Mouse (Mus musculus): Measurements from ENCODE around the gene 4930415O20Rik. TPM values are rescaled to one million over a fixed set of nuclear protein-coding genes. Genes with fewer than 3 reads are reported as not detected.

4930415O20Rik gene
- polyA plus RNA-seq, 1 experiment from 2014 or later = 0.73 TPM

DNA sequence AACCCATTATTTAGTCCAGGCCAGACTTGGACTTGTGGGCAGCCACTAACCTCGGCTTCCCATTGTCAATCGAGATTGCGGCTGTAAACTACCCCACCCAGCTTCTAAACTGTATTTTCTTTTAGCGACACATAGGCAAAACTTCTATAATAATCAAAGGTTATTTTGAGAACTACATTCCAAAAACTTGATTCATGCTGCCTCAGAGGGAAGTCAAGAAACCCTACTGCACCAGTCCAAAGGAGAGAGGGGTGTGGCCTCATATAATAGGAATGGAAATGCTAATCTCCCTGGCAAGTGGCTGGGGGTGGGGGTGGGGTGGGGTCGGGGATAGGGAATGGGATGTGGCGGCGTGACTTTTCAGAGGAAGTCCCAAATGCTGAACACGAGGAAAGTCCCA is 55.3 kb downstream of the 4930415O20Rik start:
- H3K27me3 ChIP-seq (ENCODE audit: control insufficient read depth, insufficient read depth, low read length) = peaks cover 24% of the 10 kb centered on the region
- H3K9me3 ChIP-seq (replicated peaks; ENCODE audit: control insufficient read depth, low read length) = no peaks in the 10 kb centered on the region
- H3K4me2 ChIP-seq = no peak overlapping the region
- H3K4me1 ChIP-seq (ENCODE audit: control insufficient read depth, insufficient read depth, low read length) = peaks cover 19% of the 10 kb centered on the region
- no peak overlapping the region for H3K9ac ChIP-seq (ENCODE audit: low read depth, low read length)
- WGBS (ENCODE audit: insufficient replicate concordance) = 38% methylated on average over 8 of the region's 8 CpGs
- H3K27ac ChIP-seq (ENCODE audit: low read depth, low read length) = no peak overlapping the region
- no peak for ATAC-seq (replicated peaks; ENCODE audit: insufficient number of reproducible peaks, low FRiP score, low TSS enrichment)
- H3K36me3 ChIP-seq (ENCODE audit: control insufficient read depth, insufficient read depth, low read length) = no peaks in the 10 kb centered on the region
- no peak overlapping the region for H3K4me3 ChIP-seq (ENCODE audit: low read depth, low read length)

- Histone ChIP-seq H3K36me3 (ENCODE audit: control insufficient read depth, insufficient read depth, low read length) (no peaks in the 10 kb centered on the region), H3K4me1 (ENCODE audit: control insufficient read depth, insufficient read depth, low read length) (peaks cover 24% of the 10 kb centered on the region), H3K27ac (ENCODE audit: low read depth, low read length) (no peak overlapping the region), H3K4me2 (no peak overlapping the region), H3K9me3 (replicated peaks; ENCODE audit: control insufficient read depth, low read length) (no peaks in the 10 kb centered on the region), H3K9ac (ENCODE audit: low read depth, low read length) (no peak overlapping the region), H3K27me3 (ENCODE audit: control insufficient read depth, insufficient read depth, low read length) (peaks cover 29% of the 10 kb centered on the region), H3K4me3 (ENCODE audit: low read depth, low read length) (no peak overlapping the region)
- WGBS (ENCODE audit: insufficient replicate concordance) = 77% methylated on average over 7 of the region's 7 CpGs
- ATAC-seq (replicated peaks; ENCODE audit: insufficient number of reproducible peaks, low FRiP score, low TSS enrichment) = no peak
Measured at GRCm38 (mm10) chr15:98626487-98627212, 55.8 kb downstream of the 4930415O20Rik start.

- Histone ChIP-seq H3K27ac (ENCODE audit: low read depth, low read length) (no peak overlapping the region), H3K27me3 (ENCODE audit: control insufficient read depth, insufficient read depth, low read length) (peaks cover 49% of the 10 kb centered on the region), H3K36me3 (ENCODE audit: control insufficient read depth, insufficient read depth, low read length) (no peaks in the 10 kb centered on the region), H3K4me3 (ENCODE audit: low read depth, low read length) (peak overlapping the region; percentile 25), H3K9me3 (replicated peaks; ENCODE audit: control insufficient read depth, low read length) (no peaks in the 10 kb centered on the region), H3K4me1 (ENCODE audit: control insufficient read depth, insufficient read depth, low read length) (peaks cover 37% of the 10 kb centered on the region), H3K9ac (ENCODE audit: low read depth, low read length) (peak overlapping the region; percentile 34; the same call in 1 of the 2 replicates), H3K4me2 (peak overlapping the region; percentile 60)
- 11% methylated on average over 20 of the region's 20 CpGs for WGBS (ENCODE audit: insufficient replicate concordance)
- ATAC-seq (replicated peaks; ENCODE audit: insufficient number of reproducible peaks, low FRiP score, low TSS enrichment) = no peak
Measured at GRCm38 (mm10) chr15:98628589-98629254, 57.9 kb downstream of the 4930415O20Rik start.

DNA sequence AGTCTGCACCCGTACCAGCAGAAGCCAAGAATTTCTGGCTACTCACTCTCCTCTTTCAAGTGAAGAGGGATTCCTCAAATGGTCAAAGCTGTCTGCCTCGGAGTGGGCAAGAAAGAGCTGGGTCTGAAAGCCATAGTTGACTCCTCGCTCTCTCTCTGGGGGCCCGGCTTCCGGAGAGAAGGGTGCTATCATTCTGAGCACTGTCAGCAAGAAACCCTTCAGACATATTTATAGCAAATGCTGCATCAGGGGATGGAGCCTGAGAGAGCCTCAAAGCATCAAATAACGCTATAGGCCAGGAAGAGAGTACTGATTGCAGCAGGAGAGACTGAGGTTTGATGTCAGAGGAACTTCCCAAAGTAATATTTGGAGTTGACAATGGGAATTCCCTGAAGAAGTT is 58.7 kb downstream of the 4930415O20Rik start:
- Histone ChIP-seq H3K27me3 (ENCODE audit: control insufficient read depth, insufficient read depth, low read length) (peaks cover 55% of the 10 kb centered on the region), H3K9me3 (replicated peaks; ENCODE audit: control insufficient read depth, low read length) (no peaks in the 10 kb centered on the region), H3K27ac (ENCODE audit: low read depth, low read length) (no peak overlapping the region), H3K4me1 (ENCODE audit: control insufficient read depth, insufficient read depth, low read length) (peaks cover 40% of the 10 kb centered on the region), H3K4me3 (ENCODE audit: low read depth, low read length) (no peak overlapping the region), H3K4me2 (peak overlapping the region; percentile 60), H3K36me3 (ENCODE audit: control insufficient read depth, insufficient read depth, low read length) (no peaks in the 10 kb centered on the region), H3K9ac (ENCODE audit: low read depth, low read length) (no peak overlapping the region)
- no peak for ATAC-seq (replicated peaks; ENCODE audit: insufficient number of reproducible peaks, low FRiP score, low TSS enrichment)
- 30% methylated on average over 6 of the region's 6 CpGs for WGBS (ENCODE audit: insufficient replicate concordance)

DNA sequence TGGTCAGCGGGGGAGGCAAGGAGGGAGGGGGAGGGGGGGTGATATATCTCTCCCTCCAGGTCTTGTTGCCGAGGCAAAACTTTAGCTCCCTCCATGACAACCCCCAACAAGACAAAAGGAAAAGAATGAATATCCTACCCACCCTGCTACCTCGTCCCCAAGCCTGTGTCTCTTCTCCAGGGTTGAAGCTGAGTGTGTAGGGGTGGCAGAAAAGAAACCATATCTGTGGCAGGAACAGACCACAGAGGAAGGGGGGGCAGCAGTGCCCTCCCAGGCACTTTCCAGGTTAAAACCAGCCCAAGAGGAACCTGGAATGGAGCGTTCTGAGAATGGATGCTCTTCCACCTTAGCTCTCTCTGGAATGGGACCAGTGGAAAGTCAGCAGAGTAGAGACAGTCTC is 59.7 kb downstream of the 4930415O20Rik start, which contains the start of gene Cacnb3:
TSS of gene Cacnb3 (plus strand) at position 301 of the 400 bp plus-strand sequence.
- 34% methylated on average over 4 of the region's 4 CpGs for WGBS (ENCODE audit: insufficient replicate concordance)

GRCm38 (mm10) chr15:98631493-98631892 is 60.7 kb downstream of the 4930415O20Rik start:
- H3K4me2 ChIP-seq = peak overlapping the region; percentile 88
- no peaks in the 10 kb centered on the region for H3K9me3 ChIP-seq (replicated peaks; ENCODE audit: control insufficient read depth, low read length)
- WGBS (ENCODE audit: insufficient replicate concordance) = 1% methylated on average over 18 of the region's 18 CpGs
- H3K9ac ChIP-seq (ENCODE audit: low read depth, low read length) = no peak overlapping the region
- ATAC-seq (replicated peaks; ENCODE audit: insufficient number of reproducible peaks, low FRiP score, low TSS enrichment) = peak; percentile 16; the same call in 1 of the 2 replicates
- no peak overlapping the region for H3K27ac ChIP-seq (ENCODE audit: low read depth, low read length)
- H3K27me3 ChIP-seq (ENCODE audit: control insufficient read depth, insufficient read depth, low read length) = peaks cover 64% of the 10 kb centered on the region
- peak overlapping the region; percentile 41 for H3K4me3 ChIP-seq (ENCODE audit: low read depth, low read length)
- H3K4me1 ChIP-seq (ENCODE audit: control insufficient read depth, insufficient read depth, low read length) = peaks cover 40% of the 10 kb centered on the region
- no peaks in the 10 kb centered on the region for H3K36me3 ChIP-seq (ENCODE audit: control insufficient read depth, insufficient read depth, low read length)

More for the DNA sequence above, 59.7 kb downstream of the 4930415O20Rik start, which contains the start of gene Cacnb3:
- Histone ChIP-seq H3K9ac (ENCODE audit: low read depth, low read length) (no peak within 1 kb of the TSS), H3K4me2 (peak within 1 kb of the TSS; percentile 88), H3K4me1 (ENCODE audit: control insufficient read depth, insufficient read depth, low read length) (peaks cover 40% of the 10 kb centered on the region), H3K27me3 (ENCODE audit: control insufficient read depth, insufficient read depth, low read length) (peaks cover 56% of the 10 kb centered on the region), H3K4me3 (ENCODE audit: low read depth, low read length) (peak within 1 kb of the TSS; percentile 41), H3K36me3 (ENCODE audit: control insufficient read depth, insufficient read depth, low read length) (no peaks in the 10 kb centered on the region), H3K9me3 (replicated peaks; ENCODE audit: control insufficient read depth, low read length) (no peaks in the 10 kb centered on the region), H3K27ac (ENCODE audit: low read depth, low read length) (no peak within 1 kb of the TSS)
- no peak for ATAC-seq (replicated peaks; ENCODE audit: insufficient number of reproducible peaks, low FRiP score, low TSS enrichment)

GRCm38 (mm10) chr15:98632107-98632744 is 61.4 kb downstream of the 4930415O20Rik start:
- peaks cover 68% of the 10 kb centered on the region for H3K27me3 ChIP-seq (ENCODE audit: control insufficient read depth, insufficient read depth, low read length)
- no peak overlapping the region; the same call in 1 of the 2 replicates for H3K27ac ChIP-seq (ENCODE audit: low read depth, low read length)
- H3K36me3 ChIP-seq (ENCODE audit: control insufficient read depth, insufficient read depth, low read length) = no peaks in the 10 kb centered on the region
- under 1% methylated on average over 25 of the region's 25 CpGs for WGBS (ENCODE audit: insufficient replicate concordance)
- H3K4me1 ChIP-seq (ENCODE audit: control insufficient read depth, insufficient read depth, low read length) = peaks cover 40% of the 10 kb centered on the region
- peak overlapping the region; percentile 88 for H3K4me2 ChIP-seq
- H3K9me3 ChIP-seq (replicated peaks; ENCODE audit: control insufficient read depth, low read length) = no peaks in the 10 kb centered on the region
- no peak for ATAC-seq (replicated peaks; ENCODE audit: insufficient number of reproducible peaks, low FRiP score, low TSS enrichment)
- H3K9ac ChIP-seq (ENCODE audit: low read depth, low read length) = peak overlapping the region; percentile 60
- H3K4me3 ChIP-seq (ENCODE audit: low read depth, low read length) = peak overlapping the region; percentile 41

DNA sequence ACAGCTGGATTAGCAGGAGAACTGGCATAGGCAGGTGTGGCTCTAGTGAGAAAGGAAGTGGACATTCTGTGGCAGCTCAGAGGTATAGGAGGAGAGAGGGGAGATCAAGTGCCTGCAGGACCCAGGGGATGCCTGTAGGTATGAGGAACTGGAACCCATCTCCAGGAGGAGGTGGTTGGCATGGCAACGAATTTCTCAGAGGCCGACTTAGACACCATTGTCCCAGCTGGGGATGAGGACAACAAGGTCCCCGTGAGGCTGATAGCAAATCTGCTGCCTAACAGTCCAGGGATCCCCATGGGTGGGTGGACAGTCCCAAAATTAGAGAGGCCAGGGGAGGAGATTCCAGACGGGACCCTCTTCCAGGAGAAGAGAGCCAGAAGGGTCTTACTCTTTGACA is 62.1 kb downstream of the 4930415O20Rik start:
- Histone ChIP-seq H3K4me2 (peak overlapping the region; percentile 88), H3K36me3 (ENCODE audit: control insufficient read depth, insufficient read depth, low read length) (no peaks in the 10 kb centered on the region), H3K9me3 (replicated peaks; ENCODE audit: control insufficient read depth, low read length) (no peaks in the 10 kb centered on the region), H3K4me3 (ENCODE audit: low read depth, low read length) (peak overlapping the region; percentile 59; the same call in 1 of the 2 replicates), H3K27ac (ENCODE audit: low read depth, low read length) (no peak overlapping the region), H3K4me1 (ENCODE audit: control insufficient read depth, insufficient read depth, low read length) (peaks cover 40% of the 10 kb centered on the region), H3K9ac (ENCODE audit: low read depth, low read length) (no peak overlapping the region), H3K27me3 (ENCODE audit: control insufficient read depth, insufficient read depth, low read length) (peaks cover 69% of the 10 kb centered on the region)
- 3% methylated on average over 4 of the region's 4 CpGs for WGBS (ENCODE audit: insufficient replicate concordance)
- no peak for ATAC-seq (replicated peaks; ENCODE audit: insufficient number of reproducible peaks, low FRiP score, low TSS enrichment)
